8 mouse cellular contexts compared by ENCODE assay signal in the genomic region with DNA sequence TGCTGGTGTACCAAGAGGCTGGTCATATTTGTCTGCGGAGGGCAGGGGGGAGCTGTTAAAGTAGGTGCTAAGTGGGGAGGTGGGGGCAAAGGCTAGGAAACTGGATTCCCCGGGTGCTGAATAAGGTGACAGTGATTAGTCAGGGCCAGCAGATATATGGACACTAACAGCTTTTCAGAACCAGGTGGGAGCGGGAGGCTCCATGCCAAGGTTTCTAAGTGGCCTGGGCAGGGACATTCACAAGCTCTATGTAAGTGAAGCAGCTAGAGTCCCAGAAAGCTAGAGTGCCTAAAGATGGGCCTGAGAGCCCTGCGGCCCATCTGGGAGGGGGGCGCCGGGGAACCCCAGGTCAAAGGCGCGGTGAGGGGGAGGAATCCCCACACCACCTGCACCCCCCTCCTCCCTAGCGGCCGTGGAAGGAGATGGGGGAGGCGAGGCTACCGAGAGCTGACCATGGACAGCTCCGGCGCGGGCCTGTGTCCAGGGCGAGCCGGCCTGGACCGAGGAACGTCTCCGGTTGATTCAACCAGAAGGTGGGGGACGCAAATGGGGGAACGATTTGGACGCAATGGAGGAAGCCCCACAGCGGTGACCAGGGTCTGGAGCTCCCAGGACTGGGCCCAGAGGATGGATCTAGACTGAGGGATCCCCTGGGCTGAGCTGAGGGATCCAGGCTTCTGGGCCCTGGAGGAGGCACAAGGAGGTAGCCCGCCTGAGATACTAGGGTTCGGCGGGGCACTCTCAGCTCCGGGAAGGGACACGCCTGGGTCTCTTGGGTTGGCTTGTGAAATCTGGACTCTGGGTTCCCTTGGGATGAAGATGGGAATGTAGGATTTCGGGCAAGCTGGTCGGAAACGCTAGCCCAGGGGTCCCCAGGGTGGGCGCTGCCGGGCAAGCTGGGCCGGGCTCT. TPM values are rescaled to one million over a fixed set of nuclear protein-coding genes. Genes with fewer than 3 reads are reported as not detected.
A peak's percentile ranks its signal among the peaks of the same experiment; 100 is the strongest.
DNase-seq lines count a peak whose midpoint lies in the region; ATAC-seq lines count a peak whose summit lies in the region.

No protein-coding gene starts in this region.

- WGBS in embryonic facial prominence, embryonic 14.5 days, result 5% methylated on average over 27 of the region's 35 CpGs
- WGBS in hindbrain, embryonic 12.5 days, result 4% methylated on average over 34 of the region's 35 CpGs
- 5% methylated on average over 35 of the region's 35 CpGs for whole genome bisulfite sequencing in liver, embryonic 11.5 days
- WGBS in neural tube, embryonic 13.5 days, result 3% methylated on average over 35 of the region's 35 CpGs

- no peaks in the 10 kb centered on the region for H3K36me3 ChIP-seq in embryonic facial prominence, embryonic 14.5 days (ENCODE audit: control insufficient read depth, insufficient read depth, low read length)
- H3K36me3 ChIP-seq in hindbrain, embryonic 12.5 days, result no peaks in the 10 kb centered on the region
- H3K36me3 ChIP-seq in liver, embryonic 11.5 days (ENCODE audit: control insufficient read depth, insufficient read depth, low read length), result no peaks in the 10 kb centered on the region
- no peaks in the 10 kb centered on the region for H3K36me3 ChIP-seq in neural tube, embryonic 13.5 days

- peak overlapping the region; percentile 97 for H3K4me2 ChIP-seq in embryonic facial prominence, embryonic 14.5 days (ENCODE audit: low read depth, low read length)
- peak overlapping the region; percentile 74 for H3K4me2 ChIP-seq in hindbrain, embryonic 12.5 days (replicated peaks)
- H3K4me2 ChIP-seq in liver, embryonic 11.5 days, result peak overlapping the region; percentile 94
- H3K4me2 ChIP-seq in neural tube, embryonic 13.5 days, result peak overlapping the region; percentile 87

- H3K9me3 ChIP-seq in embryonic facial prominence, embryonic 14.5 days (ENCODE audit: control insufficient read depth, low read length), result no peaks in the 10 kb centered on the region
- H3K9me3 ChIP-seq in hindbrain, embryonic 12.5 days (replicated peaks), result no peaks in the 10 kb centered on the region
- no peaks in the 10 kb centered on the region for H3K9me3 ChIP-seq in liver, embryonic 11.5 days (ENCODE audit: control insufficient read depth, low read length)
- H3K9me3 ChIP-seq in neural tube, embryonic 13.5 days, result no peaks in the 10 kb centered on the region

- no peak for ATAC-seq in cerebellum, adult (ENCODE audit: insufficient number of reproducible peaks, low FRiP score, low TSS enrichment)
- no peak for ATAC-seq in embryonic facial prominence, embryonic 14.5 days (ENCODE audit: low read depth)
- ATAC-seq in hindbrain, embryonic 12.5 days (ENCODE audit: low FRiP score), result no peak
- no peak for ATAC-seq in liver, embryonic 11.5 days (replicated peaks; ENCODE audit: low FRiP score)
- ATAC-seq in neural tube, embryonic 13.5 days (ENCODE audit: low read depth), result no peak

- H3K9ac ChIP-seq in embryonic facial prominence, embryonic 14.5 days (ENCODE audit: low read depth, low read length), result peak overlapping the region; percentile 68
- peak overlapping the region; percentile 87 for H3K9ac ChIP-seq in hindbrain, embryonic 12.5 days
- peak overlapping the region; percentile 52 for H3K9ac ChIP-seq in liver, embryonic 11.5 days (ENCODE audit: low read depth, low read length)
- peak overlapping the region; percentile 95 for H3K9ac ChIP-seq in neural tube, embryonic 13.5 days

- peaks cover 52% of the 10 kb centered on the region for H3K27me3 ChIP-seq in embryonic facial prominence, embryonic 14.5 days (replicated peaks; ENCODE audit: control insufficient read depth, insufficient read depth, low read length)
- peaks cover 72% of the 10 kb centered on the region for H3K27me3 ChIP-seq in hindbrain, embryonic 12.5 days
- peaks cover 81% of the 10 kb centered on the region for H3K27me3 ChIP-seq in liver, embryonic 11.5 days (replicated peaks; ENCODE audit: control insufficient read depth, insufficient read depth, low read length)
- H3K27me3 ChIP-seq in neural tube, embryonic 13.5 days, result peaks cover 56% of the 10 kb centered on the region

- peaks cover 17% of the 10 kb centered on the region; the same call in 1 of the 2 replicates for H3K4me1 ChIP-seq in embryonic facial prominence, embryonic 14.5 days (ENCODE audit: control insufficient read depth, insufficient read depth, low read length)
- H3K4me1 ChIP-seq in hindbrain, embryonic 12.5 days, result peaks cover 53% of the 10 kb centered on the region
- H3K4me1 ChIP-seq in liver, embryonic 11.5 days (replicated peaks; ENCODE audit: control insufficient read depth, insufficient read depth, low read length), result peaks cover 27% of the 10 kb centered on the region
- H3K4me1 ChIP-seq in neural tube, embryonic 13.5 days (replicated peaks), result peaks cover 81% of the 10 kb centered on the region

- no peak overlapping the region for H3K27ac ChIP-seq in embryonic facial prominence, embryonic 14.5 days (replicated peaks; ENCODE audit: low read depth, low read length)
- H3K27ac ChIP-seq in hindbrain, embryonic 12.5 days, result peak overlapping the region; percentile 80
- H3K27ac ChIP-seq in liver, embryonic 11.5 days (ENCODE audit: low read depth, low read length), result no peak overlapping the region
- peak overlapping the region; percentile 83 for H3K27ac ChIP-seq in neural tube, embryonic 13.5 days (replicated peaks)

- peak; percentile 69 for DNase-seq in cerebellum, adult 11 months
- peak; percentile 46 to 58 for DNase-seq in adrenal gland, adult 18-20 months (ENCODE audit: low spot score in 2 of 2)
- peak; percentile 32 for DNase-seq in embryonic facial prominence, embryonic 14.5 days (ENCODE audit: low spot score)
- DNase-seq in liver, embryonic 11.5 days (ENCODE audit: low spot score), result peak; percentile 64
- no peak for DNase-seq in thymus, postnatal 0 days (ENCODE audit: low spot score)

- H3K4me3 ChIP-seq in embryonic facial prominence, embryonic 14.5 days (ENCODE audit: low read depth, low read length), result peak overlapping the region; percentile 68
- peak overlapping the region; percentile 79 for H3K4me3 ChIP-seq in hindbrain, embryonic 12.5 days
- H3K4me3 ChIP-seq in liver, embryonic 11.5 days (ENCODE audit: low read depth, low read length), result peak overlapping the region; percentile 58
- H3K4me3 ChIP-seq in neural tube, embryonic 13.5 days, result peak overlapping the region; percentile 82

RNA-seq across cellular contexts. Expression of a gene that starts 0.8 kb away (rescaled TPM):
- total RNA-seq in adrenal gland, adult 18-20 months (2021), result 1 to 10 TPM; 1.7 to 3.2 TPM
- 4.8 and 6.9 TPM in 2 replicates for polyA plus RNA-seq in embryonic facial prominence, embryonic 14.5 days (2014; fragmentation: Nextera tagmentation; extraction: Ambion mirVana)
- polyA plus RNA-seq in hindbrain, embryonic 12.5 days (2016; fragmentation: Nextera tagmentation; extraction: Ambion mirVana), result 15.6 and 16.2 TPM in 2 replicates
- 2.0 and 2.1 TPM in 2 replicates for polyA plus RNA-seq in liver, embryonic 11.5 days (2014; fragmentation: Nextera tagmentation; extraction: Ambion mirVana)
- 18.4 and 20.3 TPM in 2 replicates for polyA plus RNA-seq in neural tube, embryonic 13.5 days (2015; fragmentation: Nextera tagmentation; extraction: Ambion mirVana)
- polyA plus RNA-seq in thymus, postnatal 0 days (2015; fragmentation: Nextera tagmentation; extraction: Ambion mirVana), result 0.27 and 0.49 TPM in 2 replicates

RNA-seq across cellular contexts. Expression of a gene that starts 4.4 kb away (rescaled TPM):
- total RNA-seq in adrenal gland, adult 18-20 months (2021), result 1 to 10 TPM; 1.3 to 1.7 TPM
- 2.4 TPM in 2 replicates for polyA plus RNA-seq in embryonic facial prominence, embryonic 14.5 days (2014; fragmentation: Nextera tagmentation; extraction: Ambion mirVana)
- polyA plus RNA-seq in hindbrain, embryonic 12.5 days (2016; fragmentation: Nextera tagmentation; extraction: Ambion mirVana), result 2.9 and 3.8 TPM in 2 replicates
- 0.35 TPM in 1 of 2 replicates, not detected in the other for polyA plus RNA-seq in liver, embryonic 11.5 days (2014; fragmentation: Nextera tagmentation; extraction: Ambion mirVana)
- 11.1 and 11.6 TPM in 2 replicates for polyA plus RNA-seq in neural tube, embryonic 13.5 days (2015; fragmentation: Nextera tagmentation; extraction: Ambion mirVana)
- 0.49 and 0.79 TPM in 2 replicates for polyA plus RNA-seq in thymus, postnatal 0 days (2015; fragmentation: Nextera tagmentation; extraction: Ambion mirVana)

RNA-seq across cellular contexts. Expression of a gene that starts 29.5 kb away (rescaled TPM):
- total RNA-seq in adrenal gland, adult 18-20 months (2021), result 100 to 1,000 TPM; 262 to 325 TPM
- 56.5 and 61.1 TPM in 2 replicates for polyA plus RNA-seq in embryonic facial prominence, embryonic 14.5 days (2014; fragmentation: Nextera tagmentation; extraction: Ambion mirVana)
- 285 and 300 TPM in 2 replicates for polyA plus RNA-seq in hindbrain, embryonic 12.5 days (2016; fragmentation: Nextera tagmentation; extraction: Ambion mirVana)
- 51.6 and 64.4 TPM in 2 replicates for polyA plus RNA-seq in liver, embryonic 11.5 days (2014; fragmentation: Nextera tagmentation; extraction: Ambion mirVana)
- 186 and 225 TPM in 2 replicates for polyA plus RNA-seq in neural tube, embryonic 13.5 days (2015; fragmentation: Nextera tagmentation; extraction: Ambion mirVana)
- polyA plus RNA-seq in thymus, postnatal 0 days (2015; fragmentation: Nextera tagmentation; extraction: Ambion mirVana), result 198 and 222 TPM in 2 replicates

RNA-seq across cellular contexts. Expression of a gene that starts 30.9 kb away (rescaled TPM):
- total RNA-seq in adrenal gland, adult 18-20 months (2021), result under 1 TPM; 0.17 to 0.83 TPM
- 11.0 and 15.8 TPM in 2 replicates for polyA plus RNA-seq in embryonic facial prominence, embryonic 14.5 days (2014; fragmentation: Nextera tagmentation; extraction: Ambion mirVana)
- 0.65 and 0.68 TPM in 2 replicates for polyA plus RNA-seq in hindbrain, embryonic 12.5 days (2016; fragmentation: Nextera tagmentation; extraction: Ambion mirVana)
- polyA plus RNA-seq in liver, embryonic 11.5 days (2014; fragmentation: Nextera tagmentation; extraction: Ambion mirVana), result 0.12 and 0.30 TPM in 2 replicates
- polyA plus RNA-seq in neural tube, embryonic 13.5 days (2015; fragmentation: Nextera tagmentation; extraction: Ambion mirVana), result 0.55 and 0.74 TPM in 2 replicates
- 0.08 and 0.09 TPM in 2 replicates for polyA plus RNA-seq in thymus, postnatal 0 days (2015; fragmentation: Nextera tagmentation; extraction: Ambion mirVana)

RNA-seq across cellular contexts. Expression of a gene that starts 32.4 kb away (rescaled TPM):
- total RNA-seq in adrenal gland, adult 18-20 months (2021), result 10 to 100 TPM in 1 of 2 experiments, 1 to 10 TPM in 1; 7.8 to 11.0 TPM
- polyA plus RNA-seq in embryonic facial prominence, embryonic 14.5 days (2014; fragmentation: Nextera tagmentation; extraction: Ambion mirVana), result 16.6 and 18.2 TPM in 2 replicates
- 11.5 and 14.7 TPM in 2 replicates for polyA plus RNA-seq in hindbrain, embryonic 12.5 days (2016; fragmentation: Nextera tagmentation; extraction: Ambion mirVana)
- 2.3 and 3.9 TPM in 2 replicates for polyA plus RNA-seq in liver, embryonic 11.5 days (2014; fragmentation: Nextera tagmentation; extraction: Ambion mirVana)
- polyA plus RNA-seq in neural tube, embryonic 13.5 days (2015; fragmentation: Nextera tagmentation; extraction: Ambion mirVana), result 7.1 and 7.2 TPM in 2 replicates
- polyA plus RNA-seq in thymus, postnatal 0 days (2015; fragmentation: Nextera tagmentation; extraction: Ambion mirVana), result 4.9 and 5.2 TPM in 2 replicates

Comparison
In these comparisons a context has a peak if more than half of its experiments do, and no peak if none do; other contexts are left out.
1. H3K27ac ChIP-seq: peak in hindbrain, embryonic 12.5 days (single experiment) and neural tube, embryonic 13.5 days (single experiment); none in embryonic facial prominence, embryonic 14.5 days (single experiment) and liver, embryonic 11.5 days (single experiment).
2. Peak in every context shown above with its lines, with median percentiles within 50 percentile points of each other: H3K4me2 ChIP-seq, H3K4me3 ChIP-seq and H3K9ac ChIP-seq.